Mouse (Mus musculus) heart, postnatal 0 days (tissue): Measurements from ENCODE around the gene Rfx8.

Source experiments
- CTCF ChIP-seq: IDR thresholded peaks from 2 replicates; pipeline ENCODE4 v1.5.1; 2016; ENCODE audit warnings: antibody characterized with exemption, control low read depth, low read depth
- EP300 ChIP-seq: IDR thresholded peaks from 2 replicates; pipeline ENCODE4 v1.6.1; 2016; ENCODE audit warnings: antibody characterized with exemption, low read depth

DNA sequence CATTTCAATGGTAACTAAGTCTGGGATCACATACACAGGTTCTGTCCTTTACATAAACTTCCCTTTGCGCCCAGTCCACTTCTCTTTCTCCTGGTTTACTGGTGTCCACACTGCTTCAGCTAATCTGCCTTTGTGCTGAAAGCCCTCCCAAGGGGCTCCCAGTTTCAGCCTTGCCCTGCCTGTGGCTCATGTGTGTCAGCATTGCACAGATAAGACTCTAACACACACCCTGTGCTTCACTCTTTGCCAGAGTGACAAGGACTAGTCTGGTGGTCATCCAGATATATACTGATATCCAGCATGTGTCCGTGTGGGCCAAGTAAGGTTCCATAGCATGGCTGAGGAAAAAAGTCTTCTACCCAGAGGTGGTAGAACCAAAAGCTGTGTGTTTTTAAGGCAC is 14.7 kb upstream of the Rfx8 start:
- TF ChIP-seq EP300, result no peak
- no peak for TF ChIP-seq CTCF
